Mouse (Mus musculus): ENCODE data around the gene Sphk1.

The Sphk1 gene

DNA sequence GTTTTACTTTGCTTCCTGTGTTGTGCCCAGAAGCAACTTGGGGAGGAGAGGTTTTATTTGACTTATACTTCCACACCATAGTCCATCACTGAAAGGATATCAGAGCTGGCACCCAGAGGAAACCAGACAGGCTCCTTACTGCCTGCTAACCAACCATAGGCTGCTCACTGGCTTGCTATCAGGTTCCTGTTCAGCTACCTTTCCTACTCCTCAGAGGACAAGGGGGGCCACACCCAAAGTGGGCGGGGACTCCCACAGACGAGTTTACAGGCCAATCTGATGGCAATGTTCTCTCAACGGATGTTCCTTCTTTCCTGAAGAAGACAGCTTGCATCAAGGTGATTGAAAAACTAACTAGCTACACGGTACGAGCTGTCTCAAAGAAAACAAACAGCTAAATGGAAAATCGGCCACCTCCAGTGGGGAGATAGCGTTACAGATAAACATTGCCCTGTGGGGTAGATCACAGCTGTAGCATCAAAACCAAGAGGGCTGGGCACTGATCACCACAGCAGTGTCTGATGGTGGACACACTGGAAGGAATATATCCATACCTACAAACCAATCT, 19.3 kb upstream of the Sphk1 start:
- no peak for DNase-seq

DNA sequence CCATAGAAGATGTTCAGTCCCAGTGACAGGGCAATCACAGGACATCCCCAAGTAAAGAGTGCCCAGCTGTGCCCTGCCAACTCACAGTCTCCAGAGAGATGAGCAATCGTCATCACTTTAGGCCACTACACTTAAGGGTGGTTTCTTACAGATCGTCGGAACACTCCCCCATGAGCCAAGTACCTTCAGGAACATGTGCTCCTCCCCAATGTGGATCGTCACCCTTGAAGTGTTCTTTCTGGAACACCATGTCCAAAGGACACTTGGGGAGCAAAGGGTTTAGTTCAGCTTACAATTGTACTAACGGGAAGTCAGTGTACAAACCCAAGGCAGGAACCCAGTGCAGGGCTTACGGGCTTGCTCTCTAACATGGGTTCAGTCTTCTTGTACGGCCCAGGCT, 18.6 kb upstream of the Sphk1 start:
- DNase-seq = no peak

DNA sequence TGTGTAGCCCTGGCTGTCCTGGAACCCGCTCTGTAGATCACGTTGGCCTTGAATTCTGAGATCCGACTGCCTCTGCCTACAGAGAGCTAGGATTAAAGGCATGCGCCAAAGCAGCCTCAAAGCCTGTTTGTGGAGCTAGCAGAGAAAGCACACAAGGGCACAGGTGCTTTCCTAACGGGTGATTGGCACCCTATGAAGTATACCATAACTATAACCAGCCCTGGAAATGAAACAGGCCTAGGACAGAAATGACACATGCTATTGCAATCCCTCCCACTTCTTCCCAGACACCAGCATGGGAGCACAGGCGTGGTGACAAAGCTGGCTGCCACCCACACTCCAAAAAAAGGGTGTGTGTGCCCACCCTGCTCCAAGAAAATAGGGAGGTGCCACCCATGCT, 17.7 kb upstream of the Sphk1 start:
- peak; percentile 64 for DNase-seq

DNA sequence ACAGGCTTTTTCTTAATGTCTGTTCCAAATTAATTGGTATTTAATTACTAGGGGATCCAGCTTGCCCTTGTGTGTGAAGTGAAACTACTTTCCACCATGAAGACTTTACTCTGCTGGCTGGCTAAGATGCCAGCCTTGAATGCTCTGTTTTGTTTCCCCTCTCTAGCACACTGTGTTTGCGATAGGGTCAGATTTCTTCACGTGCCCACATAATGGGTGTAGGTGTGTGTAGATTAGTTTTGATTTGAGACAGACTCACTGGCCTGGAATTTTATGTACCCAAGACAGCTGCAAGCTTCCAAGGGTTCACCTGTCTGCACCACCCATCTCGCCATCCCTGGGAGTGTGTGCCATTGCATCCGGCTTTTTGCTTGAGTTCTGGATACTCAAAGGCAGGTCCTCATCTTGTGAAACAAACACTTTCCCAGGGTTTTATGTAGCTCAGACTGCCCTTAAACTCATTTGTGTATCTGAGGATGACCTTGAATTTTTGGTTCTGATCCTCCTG, 17.1 kb upstream of the Sphk1 start:
- no peak for DNase-seq

DNA sequence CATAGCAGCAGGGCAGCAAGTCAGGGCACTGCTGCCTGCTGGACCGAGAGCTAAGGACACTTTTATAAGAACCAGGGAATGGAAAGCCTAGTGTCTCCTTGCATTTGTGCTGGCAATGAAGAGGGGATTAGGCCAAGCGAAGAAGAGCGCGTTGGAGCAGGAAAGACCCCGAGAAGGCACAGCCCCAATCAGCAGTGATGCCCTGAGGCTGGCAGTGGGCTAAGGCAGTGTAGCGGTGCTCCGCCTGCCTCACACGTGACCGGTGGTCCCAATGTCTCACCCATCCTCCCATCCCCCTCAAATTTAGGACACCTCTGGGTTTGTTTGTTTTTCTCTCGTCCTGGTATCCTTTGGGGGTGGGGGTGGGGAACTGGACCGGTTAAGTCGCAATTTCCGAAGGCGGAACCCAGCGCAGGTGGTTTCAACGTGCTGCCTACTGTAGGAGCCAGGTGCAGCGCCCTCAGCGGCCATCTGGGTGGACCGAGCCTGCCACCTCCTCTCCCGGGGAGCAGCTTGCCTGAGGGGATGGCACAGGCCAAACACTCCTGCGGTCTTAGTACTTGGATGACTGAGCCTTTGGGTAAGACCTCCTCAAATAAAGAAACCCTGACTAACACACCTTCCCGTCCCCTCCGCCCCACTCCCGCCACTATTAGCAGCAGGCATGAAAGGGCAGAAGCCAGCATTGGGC, 15.2 kb upstream of the Sphk1 start:
- DNase-seq = no peak

DNA sequence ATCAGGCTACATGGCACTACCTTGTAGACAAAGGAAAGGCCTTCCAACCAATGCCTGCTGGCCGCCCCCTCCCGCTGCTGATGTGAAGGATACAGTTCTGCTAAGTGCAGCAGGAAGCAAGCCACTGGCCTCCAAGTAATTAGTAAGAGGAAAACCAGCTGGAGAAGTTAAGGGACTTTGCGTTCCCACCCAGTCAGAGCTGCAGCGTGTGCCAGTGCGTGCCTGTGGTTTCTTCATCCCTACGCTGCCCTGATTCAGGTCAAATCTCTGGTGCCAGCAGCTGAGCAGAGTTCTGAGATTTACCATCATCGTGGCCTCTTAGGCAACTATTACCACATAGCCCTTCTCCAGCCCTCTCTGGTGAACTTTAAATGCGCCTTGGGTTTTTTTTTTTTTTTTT, 12.2 kb upstream of the Sphk1 start:
- DNase-seq = no peak

DNA sequence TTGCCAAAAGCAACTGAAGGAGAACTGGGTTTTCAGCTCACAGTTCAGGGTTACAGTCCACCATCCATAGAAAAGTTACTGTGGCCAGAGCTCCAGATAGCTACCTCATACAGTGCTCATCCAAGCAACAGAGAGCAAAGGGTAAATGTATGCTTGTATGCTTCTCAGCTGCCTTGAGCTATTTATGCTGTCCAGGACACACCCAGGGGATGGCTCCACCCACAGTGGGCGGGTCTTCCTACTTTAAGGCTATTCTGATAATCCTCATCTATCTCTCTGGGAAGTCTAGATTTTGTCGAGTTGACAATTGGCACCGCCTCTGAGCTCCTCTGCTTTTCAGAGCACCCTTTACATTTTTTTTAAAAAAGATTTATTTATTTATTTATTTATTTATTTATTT, 9.6 kb upstream of the Sphk1 start:
- no peak for DNase-seq

DNA sequence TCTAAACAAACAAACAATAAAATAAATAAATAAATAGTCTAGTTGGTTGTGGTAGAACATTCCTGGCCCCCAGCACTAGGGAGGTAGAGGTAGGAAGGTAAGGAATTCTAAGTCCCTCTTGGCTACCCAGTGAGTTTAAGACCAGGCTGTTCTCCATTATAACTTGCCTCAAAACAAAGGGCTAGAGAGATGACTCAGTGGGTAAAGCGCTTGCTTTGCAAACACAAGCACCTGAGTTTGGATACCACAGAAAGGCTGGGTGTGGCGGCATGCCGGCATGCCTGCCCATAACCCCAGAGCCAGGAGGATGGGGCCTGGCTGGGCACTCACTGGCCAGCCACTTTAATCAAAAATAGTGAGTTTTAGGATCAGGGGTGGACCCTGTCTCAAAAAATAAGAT, 8.7 kb upstream of the Sphk1 start:
- DNase-seq = no peak

DNA sequence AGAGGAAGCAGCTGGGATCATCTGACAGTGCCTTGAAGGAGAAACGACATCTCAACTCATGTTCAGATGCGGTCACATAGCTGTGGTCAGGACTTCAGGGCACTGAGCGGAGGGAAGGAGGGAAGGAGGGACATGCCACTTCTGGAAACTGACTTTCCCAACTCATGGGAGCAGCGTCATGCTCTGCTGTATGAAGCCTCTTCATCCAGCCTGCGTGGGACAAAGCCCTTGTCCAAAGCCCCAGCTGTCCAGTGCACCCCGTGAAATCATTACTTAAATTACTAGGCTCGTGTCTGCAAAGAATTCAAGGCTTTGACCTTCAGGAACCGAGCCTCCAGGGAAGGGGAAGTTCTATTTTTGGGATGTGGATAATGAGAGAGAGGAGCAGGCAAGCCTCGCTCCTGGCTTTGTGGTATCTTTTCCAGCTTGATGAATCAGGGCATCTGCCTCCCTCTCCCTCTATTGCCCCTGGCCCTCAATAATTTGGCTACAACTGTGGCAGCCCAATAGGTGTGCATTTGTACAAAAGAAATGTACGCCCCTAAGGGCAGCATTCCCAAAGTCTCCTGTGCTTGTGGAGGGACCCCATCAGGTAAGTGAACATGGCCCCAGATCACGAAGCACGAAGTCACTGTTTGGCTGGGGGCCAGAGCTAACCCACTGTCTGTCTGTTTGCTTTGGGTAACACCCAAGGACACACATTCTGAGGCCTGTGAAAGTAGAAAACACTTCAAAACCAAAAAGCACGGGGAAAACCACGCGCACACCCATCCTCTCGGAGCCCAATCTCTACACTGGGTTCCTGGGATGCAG, 7.6 kb upstream of the Sphk1 start:
- DNase-seq = no peak

DNA sequence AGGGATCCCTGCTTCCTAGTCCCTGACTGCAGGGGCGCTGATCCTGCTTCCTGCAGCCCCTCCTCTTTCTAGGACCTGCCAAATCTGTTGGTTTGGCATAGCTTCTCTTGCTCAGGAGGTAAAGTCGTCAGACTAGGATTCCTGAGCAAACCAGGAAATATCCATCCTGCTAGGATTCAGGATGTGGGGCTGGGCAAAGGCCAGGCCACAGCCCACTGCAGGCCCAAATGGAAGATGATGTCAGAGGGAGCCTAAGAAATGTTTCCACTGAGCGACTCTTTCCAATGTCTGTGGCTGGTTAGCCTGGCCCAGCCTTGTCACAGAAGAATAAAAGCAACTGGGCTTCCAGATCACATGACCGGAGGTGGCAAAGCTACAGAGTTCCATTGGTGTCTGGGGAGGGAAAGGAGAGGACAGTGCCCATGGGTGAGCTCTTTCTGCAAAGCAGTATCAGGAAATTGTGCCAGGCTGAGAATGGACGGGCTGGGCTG, 7.0 kb upstream of the Sphk1 start:
- DNase-seq = no peak

DNA sequence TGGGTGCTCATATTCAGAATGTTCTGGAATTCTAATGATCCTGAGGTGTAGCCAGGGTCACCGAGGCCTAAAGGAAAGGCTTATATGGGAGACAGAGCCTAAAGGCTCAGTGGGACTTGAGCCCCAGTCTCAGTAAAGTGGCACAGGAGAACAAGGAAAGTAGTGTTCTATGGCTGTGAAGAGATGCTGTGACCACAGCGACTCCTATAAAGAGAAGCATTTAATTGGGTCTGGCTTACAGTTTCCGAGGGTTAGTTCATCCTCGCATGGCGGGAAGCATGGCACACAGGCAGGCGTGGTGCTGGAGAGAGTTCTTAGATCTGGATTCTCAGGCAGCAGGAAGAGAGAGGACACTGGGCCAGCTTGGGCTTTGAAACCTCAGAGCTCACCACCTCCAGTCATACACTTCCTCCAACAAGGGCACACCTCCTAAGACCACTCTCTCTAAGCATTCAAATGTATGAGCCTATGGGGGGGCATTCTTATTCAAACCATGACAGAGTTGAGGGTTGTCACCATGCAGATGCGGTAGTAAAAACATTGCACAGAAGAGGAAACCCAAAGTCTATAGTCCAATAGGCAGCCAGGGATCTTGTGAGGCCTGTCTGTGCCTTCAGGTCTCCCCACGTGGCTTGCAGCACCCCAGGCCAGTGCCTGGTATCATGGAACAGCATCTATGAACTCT, 1.9 kb upstream of the Sphk1 start:
- no peak for DNase-seq

DNA sequence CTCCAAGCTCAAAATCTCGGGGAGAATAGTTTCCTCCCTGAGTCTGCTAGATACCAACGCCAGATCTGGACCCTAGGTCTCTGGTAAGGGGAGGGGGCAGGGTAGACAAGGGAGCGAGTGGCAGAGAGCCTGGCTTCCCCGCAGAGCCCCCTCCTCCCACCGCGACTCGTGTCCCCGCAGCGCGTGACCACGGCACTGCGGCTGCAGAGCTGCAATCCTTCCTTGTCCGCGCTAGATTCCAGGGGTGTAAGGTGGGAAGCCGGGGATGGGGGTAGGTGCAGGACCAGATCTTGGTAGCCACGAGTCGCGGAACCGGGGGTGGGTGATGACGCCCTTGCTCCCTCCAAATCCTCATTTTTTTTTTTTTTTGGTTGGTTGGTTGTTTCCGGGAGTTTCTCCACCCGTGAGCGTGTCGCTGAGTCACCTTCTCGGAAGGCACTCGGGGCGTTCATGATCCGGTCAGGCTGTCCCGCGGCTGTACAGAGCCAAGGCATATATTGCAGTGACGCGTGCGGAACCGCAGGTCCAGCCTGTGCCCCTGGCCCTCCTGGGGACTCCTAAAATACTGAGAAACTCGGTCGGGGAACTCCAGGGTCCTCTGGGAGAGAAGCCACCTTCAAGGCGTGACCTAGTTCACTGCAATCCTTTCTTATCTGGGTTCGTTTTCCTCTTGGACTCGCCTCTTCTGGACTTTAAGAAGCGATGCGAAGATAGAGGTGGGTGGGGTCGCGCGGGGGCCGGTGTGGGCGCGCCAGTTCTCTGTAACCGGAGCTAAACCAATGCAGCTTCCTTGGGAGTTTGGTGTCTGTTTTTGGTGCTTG, 856 bp downstream of the Sphk1 start:
- DNase-seq = no peak

DNA sequence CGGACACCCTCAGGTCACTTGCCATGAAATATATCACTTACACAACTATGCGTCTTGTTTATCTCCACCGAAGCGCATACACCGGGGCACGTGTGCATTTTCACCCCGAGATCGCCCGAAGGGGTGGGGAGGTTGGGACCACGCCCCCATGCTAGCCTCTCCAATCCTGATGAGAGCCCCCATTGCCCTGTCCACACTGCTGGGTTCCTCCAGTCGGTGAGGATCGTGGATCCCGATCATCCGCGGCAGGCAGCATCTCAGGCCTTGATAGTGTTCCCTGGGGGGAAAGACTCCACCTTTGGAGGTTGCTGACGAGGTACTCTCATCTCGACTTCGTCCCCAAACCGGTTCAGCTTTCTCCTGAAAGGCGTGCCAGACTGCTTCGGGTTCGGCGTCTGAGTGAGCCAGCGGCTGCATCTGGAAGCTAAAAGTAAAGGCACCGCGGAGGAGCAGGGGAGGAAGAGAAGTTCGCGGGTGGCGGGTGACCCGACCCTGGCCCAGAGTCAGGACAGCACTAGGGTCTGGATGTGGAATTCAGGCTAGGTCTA, 1.6 kb downstream of the Sphk1 start:
- no peak for DNase-seq

DNA sequence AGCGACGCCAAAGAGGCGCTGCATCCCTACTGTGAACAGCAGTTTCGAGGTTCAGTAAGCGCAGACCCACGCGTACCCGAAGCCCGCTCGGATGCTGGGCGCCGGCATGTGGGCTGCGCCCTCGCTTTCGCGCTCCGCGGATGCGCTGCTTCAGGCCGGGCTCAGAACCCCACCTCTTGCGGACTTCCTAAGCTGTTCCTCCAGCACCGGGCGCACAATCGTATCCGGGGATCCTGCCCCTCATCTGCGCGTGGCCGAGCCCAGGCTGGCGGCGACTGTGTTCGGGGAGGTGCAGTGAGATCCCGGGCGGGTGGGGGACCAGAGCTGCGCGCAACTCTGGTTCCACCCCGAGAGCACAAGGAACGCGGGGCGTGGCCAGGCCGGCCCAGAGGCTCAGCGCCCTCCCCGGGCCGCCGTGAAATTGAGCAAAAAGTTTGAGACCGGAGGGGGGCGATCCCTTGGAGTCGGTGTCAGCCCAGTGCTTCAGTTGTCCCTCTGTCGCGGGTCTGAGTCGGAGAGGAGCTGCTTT, 2.1 kb downstream of the Sphk1 start:
- no peak for DNase-seq

DNA sequence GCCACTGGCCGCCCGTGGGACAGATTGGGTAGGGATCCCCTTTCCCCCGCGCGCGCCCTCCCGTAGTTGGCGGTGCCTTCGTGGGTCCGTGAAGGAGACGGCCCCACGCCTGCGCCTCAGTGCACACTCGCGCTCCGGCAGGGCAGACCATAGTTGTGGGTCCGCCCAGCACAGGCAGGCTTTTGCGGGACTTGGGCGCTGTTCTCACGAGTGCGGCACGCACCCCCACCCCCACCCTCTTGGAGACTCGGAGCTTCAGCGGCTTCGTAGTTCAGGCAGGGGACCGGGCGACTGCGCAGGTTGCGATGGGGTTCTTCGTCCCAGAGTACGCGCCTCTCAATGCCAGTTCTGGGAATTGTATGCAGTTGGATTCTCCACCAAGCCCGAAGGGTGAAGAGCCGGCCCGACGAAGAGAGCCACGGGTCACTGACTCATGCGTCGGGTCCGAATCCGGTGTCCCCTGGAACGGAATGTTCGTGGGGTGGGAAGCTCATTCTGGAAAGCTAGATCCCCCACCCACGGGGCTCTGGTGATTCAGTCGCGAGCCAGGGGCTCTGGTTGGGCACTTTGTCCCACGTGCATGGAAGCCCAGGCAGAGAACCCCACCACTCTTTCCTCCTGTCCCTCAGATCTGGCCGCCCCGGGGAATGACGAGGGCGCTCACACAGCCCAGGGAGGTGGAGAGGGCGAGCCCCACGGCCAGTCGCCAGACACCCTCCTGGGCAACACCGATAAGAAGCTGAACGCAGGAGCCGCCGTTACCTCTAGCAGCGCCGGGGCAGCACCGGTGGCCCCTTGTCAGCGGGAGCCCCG, 2.8 kb downstream of the Sphk1 start:
- DNase-seq = no peak

DNA sequence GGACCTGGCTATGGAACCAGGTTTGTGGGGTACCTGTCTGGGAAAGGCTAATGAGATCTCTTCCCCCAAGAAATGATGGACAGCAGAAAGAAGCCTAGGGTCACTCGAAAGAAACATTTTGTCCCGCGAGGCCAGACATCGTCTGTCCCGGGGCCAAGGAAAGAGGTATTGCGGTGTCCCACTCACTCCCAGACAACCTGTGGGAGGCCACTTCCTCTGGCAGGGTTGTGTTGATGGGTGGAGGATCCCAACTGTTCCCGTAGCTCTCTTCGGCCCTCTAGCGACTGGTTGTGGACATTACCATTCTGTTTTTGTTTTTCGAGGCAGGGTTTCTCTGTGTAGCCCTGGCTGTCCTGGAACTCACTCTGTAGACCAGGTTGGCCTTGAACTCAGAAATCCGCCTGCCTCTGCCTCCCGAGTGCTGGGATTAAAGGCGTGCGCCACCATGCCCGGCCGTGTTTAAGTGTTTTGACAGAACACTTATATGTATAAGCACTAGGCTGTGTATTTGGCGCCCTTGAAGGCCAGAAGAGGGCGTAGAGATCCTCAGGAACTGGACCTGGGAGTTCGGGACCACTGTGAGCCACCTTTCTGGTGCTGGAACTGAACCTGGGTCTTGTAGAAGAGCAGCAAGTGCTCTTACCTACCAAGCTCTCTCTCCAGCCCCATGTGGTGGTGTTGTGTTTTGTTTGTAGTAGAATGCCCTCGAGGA, 3.6 kb downstream of the Sphk1 start:
- peak; percentile 55 for DNase-seq

DNA sequence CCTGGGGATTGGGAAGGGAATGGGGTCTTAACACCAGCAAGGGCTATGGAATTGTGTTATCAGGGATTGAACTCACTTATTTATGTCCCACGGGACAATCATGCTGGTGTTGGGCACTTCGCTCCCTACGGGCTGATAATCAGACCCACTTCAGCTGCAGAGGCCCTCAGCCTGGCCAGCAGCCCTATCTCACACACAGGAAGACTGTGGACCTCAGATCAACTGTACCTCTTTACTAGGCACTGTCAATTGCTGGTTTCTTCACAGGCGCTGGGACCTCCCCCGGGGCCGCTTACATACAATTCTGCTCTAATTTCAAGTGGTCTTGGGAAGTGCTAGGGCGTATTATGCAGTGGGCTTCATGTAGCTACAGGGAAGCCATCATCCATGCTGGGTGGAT, 6.0 kb downstream of the Sphk1 start:
- no peak for DNase-seq

DNA sequence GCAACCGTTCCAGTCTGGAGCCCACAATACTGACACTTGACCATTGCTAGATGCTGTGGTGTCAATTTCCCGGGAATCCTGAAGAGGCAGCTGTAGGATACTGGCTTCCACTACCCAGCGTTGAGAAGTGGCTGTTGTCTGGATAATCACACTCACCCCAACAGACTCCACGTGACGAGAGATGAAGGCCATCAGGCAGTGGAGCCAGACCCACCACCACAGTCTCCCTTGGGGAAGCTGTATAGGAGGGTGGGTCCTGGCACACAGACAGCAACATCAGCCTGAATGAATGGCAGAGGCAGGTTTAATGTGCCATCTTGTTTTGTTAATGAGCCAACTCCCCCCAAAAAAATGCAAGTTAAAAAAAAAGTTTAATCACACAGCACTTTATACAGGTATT, 6.7 kb downstream of the Sphk1 start:
- DNase-seq = no peak

DNA sequence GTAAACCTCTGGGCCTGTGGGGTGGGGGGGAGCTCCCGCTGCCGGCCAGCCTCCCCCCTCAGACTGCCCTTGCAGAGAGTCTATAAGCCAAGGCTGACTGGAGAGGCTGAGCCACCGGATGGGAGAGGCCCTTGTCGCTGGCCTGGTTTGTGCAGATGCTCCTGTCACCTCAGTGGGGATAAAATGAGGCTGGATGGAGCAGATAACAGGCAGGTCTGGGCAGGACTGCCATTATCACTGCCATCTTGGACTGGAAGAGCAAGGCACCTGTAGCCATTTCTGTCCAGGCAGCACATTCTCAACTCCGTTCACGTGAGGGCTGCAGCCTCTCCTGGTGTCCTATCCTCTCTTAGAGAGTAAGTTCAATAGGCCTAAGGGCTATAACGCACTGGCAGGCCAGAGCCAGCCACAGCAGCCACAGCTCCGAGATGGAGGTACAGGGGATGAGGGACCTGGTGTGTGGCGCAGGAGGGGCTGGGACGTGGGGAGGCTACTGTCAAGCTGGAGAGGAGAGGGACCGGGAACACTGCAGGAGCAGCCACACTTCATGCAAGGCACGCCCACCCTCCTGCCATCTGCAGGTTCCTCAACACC, 7.5 kb downstream of the Sphk1 start:
- no peak for DNase-seq

DNA sequence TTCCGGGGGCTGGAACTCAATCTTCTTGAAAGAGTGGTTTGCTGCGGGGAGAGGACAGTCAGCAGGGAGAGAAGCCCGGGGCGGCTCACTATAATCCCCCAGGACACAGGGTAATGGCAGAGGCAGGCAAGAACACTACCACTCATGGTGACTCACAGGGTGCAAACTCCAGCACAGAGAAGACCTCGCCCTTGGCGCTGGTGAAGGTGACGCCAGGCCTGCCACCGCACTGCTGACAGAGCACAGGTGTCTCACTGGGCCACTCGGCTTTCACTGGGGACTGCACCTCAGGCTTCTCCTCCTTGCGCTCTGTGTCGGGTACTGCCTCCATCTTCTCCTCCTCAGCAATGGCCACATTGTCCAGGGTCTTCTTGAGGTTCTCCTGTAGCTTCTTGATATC, 10.5 kb downstream of the Sphk1 start:
- no peak for DNase-seq

All from layer of hippocampus, adult 9-11 months (tissue).